Mouse (Mus musculus): ENCODE data around the gene Cers5. TPM values are rescaled to one million over a fixed set of nuclear protein-coding genes. Genes with fewer than 3 reads are reported as not detected.

The Cers5 gene
- polyA plus RNA-seq (2015; fragmentation: Nextera tagmentation; extraction: Ambion mirVana), result 15.5 and 20.6 TPM in 2 replicates

DNA sequence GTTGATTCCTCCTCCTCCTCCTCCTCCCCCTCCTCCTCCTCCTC is at the start of gene Cers5:
Cers5 (minus strand) TSS at position 5 of the 44 bp plus-strand sequence.

DNA sequence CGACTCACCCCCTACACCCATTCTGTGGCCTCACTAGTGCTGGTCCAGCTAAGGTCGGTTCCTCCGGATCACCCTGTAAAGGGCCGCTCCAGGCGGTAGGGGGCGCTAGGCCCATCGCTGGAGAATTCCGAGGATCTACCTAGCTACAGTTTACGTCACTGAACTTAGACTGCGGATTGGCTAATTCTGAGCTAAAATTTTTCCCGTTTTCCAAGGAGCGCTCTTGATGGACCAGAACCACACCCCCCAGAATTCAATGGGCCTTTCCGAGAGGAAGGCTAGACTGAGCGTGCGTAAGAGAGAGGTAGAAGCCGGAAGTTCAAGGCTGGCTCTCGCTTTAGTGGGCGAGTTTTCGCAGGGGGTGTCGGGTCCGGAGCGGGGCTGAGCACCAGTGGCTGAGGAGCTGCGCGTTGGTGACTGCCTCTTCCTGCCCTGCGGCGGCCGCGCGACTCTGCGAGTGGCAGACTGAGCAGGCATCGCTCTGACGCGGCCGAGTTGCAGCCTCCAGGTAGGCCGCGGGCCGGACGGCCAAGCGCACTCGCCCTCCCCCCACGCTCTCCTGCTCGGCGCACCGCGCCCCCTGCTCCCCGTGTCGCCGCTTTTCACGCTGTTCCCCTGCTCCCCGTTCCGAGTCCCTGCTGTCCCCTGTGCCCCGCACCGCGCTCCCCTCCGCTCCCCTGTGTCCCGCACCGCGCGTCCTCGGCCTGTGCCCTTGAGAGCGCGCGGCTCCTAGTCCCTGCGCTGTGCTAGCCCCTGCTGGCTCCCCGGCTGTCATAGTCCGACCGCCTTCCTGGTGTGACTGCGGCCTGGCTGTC is 47.1 kb downstream of the Cers5 start, which contains the start of gene Cox14:
Cox14 (plus strand) TSS at position 278 of the 815 bp plus-strand sequence.

DNA sequence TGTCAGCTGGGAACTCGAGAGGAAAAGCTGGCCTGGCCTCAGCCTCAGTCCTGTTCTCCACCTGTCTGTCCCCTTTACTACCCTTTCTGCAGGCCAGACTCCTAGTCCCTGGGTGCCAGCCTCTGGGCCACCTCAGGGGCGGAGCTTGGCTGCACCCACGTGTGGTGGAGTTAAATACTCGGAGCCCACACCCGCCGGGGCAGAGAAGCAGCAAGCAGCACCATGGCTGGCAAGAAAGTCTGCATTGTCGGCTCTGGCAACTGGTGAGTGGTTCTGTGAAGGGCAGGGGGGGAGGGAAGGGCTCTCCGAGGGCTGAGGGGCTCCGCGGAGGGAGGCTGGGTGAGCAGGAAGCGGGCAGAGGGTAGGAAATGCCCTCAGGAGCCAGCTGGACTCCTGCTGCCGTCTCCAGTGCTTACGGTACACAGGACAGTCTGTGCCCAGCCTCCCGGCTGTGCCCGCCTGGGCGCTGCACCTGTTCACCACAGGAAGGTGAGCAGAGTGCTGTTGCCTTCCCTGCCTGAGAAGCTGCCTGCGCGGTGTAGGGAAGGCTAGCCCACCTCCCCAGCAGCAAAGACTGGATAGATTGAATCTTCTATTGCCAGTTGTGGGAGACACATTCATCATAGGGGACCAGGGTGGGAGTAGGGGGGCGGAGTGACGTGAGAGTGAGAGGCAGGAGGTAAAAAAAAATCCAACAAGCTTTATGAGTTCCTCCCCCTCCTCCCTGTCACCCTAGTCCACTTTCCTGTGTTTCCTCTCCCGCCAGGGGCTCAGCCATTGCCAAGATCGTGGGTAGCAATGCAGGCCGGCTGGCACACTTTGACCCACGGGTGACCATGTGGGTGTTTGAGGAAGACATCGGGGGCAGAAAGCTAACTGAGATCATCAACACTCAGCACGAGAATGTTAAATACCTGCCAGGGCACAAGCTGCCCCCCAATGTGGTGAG is 55.0 kb downstream of the Cers5 start, which contains the start of gene Gpd1:
Gpd1 (plus strand) TSS at position 130 of the 949 bp plus-strand sequence.

DNA sequence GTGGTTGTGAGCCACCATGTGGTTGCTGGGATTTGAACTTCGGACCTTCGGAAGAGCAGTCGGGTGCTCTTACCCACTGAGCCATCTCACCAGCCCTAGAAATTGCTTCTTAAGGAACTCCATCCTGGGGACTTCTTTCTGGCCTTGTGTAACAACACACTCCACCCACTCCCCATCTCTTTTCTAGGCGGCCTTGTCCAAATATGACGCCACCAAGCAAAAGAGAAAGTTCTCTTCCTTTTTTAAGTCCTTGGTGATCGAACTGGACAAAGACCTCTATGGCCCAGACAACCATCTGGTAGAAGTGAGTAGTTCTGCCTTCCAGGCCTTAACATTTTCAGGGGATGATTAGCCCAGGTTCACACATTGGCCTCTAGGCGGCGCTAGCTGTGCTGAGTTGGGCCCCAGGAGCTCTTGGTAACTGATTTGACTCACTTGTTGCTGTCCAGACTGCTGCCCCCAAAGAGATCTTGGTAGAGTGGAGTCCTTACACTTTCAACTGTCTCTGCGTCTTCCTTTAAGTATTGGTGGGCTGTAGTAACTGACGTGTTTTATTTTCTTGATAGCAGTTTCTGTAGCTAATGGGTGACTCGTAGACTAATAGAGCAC is 67.1 kb downstream of the Cers5 start, which contains the start of gene Gm17349:
Gm17349 (minus strand) TSS at position 51 of the 609 bp plus-strand sequence.

DNA sequence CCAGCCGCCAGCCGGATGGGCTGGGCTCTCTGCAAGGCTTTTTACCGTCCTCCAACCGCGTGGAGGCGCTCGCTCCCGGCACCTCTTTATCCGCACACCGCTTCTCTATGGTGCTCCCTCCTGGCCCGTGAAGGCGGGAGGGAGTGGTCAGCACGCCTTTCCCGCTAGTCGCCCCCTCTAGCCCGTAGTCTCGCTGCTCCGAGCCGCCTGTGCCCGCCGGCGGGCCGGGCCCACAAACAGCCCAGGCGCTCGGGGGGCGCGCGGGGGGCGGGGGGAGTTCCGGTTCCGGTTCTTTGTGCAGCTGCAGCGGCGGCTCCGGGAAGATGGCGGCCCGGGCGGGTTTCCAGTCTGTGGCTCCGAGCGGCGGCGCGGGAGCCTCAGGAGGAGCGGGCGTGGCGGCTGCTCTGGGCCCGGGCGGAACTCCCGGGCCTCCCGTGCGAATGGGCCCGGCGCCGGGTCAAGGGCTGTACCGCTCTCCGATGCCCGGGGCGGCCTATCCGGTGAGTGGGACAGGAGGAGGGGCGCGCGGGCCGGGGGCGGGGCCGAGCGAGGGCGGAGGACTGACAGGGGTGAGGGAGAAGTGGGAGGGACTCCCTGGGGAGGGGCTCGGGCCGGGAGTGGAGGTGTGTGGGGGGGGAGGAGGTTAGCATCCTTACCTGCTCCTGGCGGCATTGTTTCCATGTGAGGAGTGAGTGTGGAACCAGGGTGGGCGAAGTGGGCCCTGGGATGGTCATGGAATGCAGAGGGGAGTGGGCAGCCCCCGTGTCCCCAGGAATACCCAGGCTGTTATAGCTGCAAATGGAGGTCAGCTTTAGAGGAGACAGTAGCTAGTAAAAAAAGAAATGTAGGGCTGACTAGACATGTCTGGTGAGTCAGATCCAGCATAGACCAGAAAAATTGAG is 70.4 kb downstream of the Cers5 start, which contains the start of gene Smarcd1:
Smarcd1 (plus strand) TSS at position 131 of the 902 bp plus-strand sequence.

Other genes with a start within 250 kb of the Cers5 start
- gene Faim2, start 244.7 kb downstream of the Cers5 start, polyA plus RNA-seq (2015; fragmentation: Nextera tagmentation; extraction: Ambion mirVana), result 0.13 TPM in 1 of 2 replicates, not detected in the other
- not detected in 2 replicates for gene Aqp2, start 193.8 kb downstream of the Cers5 start, polyA plus RNA-seq (2015; fragmentation: Nextera tagmentation; extraction: Ambion mirVana)
- gene Aqp5, start 182.1 kb downstream of the Cers5 start, polyA plus RNA-seq (2015; fragmentation: Nextera tagmentation; extraction: Ambion mirVana), result 0.17 and 0.29 TPM in 2 replicates
- not detected in 2 replicates for gene Aqp6, start 171.5 kb downstream of the Cers5 start, polyA plus RNA-seq (2015; fragmentation: Nextera tagmentation; extraction: Ambion mirVana)
- 70.4 and 74.5 TPM in 2 replicates for gene Racgap1, start 121.2 kb downstream of the Cers5 start, polyA plus RNA-seq (2015; fragmentation: Nextera tagmentation; extraction: Ambion mirVana)
- 0.25 and 0.52 TPM in 2 replicates for gene Asic1, start 102.5 kb downstream of the Cers5 start, polyA plus RNA-seq (2015; fragmentation: Nextera tagmentation; extraction: Ambion mirVana)
- 11.6 and 14.5 TPM in 2 replicates for gene Smarcd1, start 70.8 kb downstream of the Cers5 start, polyA plus RNA-seq (2015; fragmentation: Nextera tagmentation; extraction: Ambion mirVana)
- gene Gm17349, start 67.4 kb downstream of the Cers5 start, polyA plus RNA-seq (2015; fragmentation: Nextera tagmentation; extraction: Ambion mirVana), result not detected in 2 replicates
- 0.19 and 0.33 TPM in 2 replicates for gene Gpd1, start 55.4 kb downstream of the Cers5 start, polyA plus RNA-seq (2015; fragmentation: Nextera tagmentation; extraction: Ambion mirVana)
- 115 and 136 TPM in 2 replicates for gene Cox14, start 47.3 kb downstream of the Cers5 start, polyA plus RNA-seq (2015; fragmentation: Nextera tagmentation; extraction: Ambion mirVana)
- 8.8 and 11.4 TPM in 2 replicates for gene Lima1, start 102.6 kb upstream of the Cers5 start, polyA plus RNA-seq (2015; fragmentation: Nextera tagmentation; extraction: Ambion mirVana)
- gene Fam186a, start 194.2 kb upstream of the Cers5 start, polyA plus RNA-seq (2015; fragmentation: Nextera tagmentation; extraction: Ambion mirVana), result not detected in 2 replicates
- 17.3 and 19.3 TPM in 2 replicates for gene Larp4, start 197.2 kb upstream of the Cers5 start, polyA plus RNA-seq (2015; fragmentation: Nextera tagmentation; extraction: Ambion mirVana)